Mouse (Mus musculus): Measurements from ENCODE around the gene Tmc1.

Gene Tmc1

GRCm38 (mm10) chr19:20799460-20799859 is 154.5 kb downstream of the Tmc1 start:
- DNase-seq (ENCODE audit: extremely low spot score, low spot score) = no peak

- DNase-seq (ENCODE audit: extremely low spot score, low spot score) = no peak
Observed at GRCm38 (mm10) chr19:20797558-20798101, 156.4 kb downstream of the Tmc1 start.

- no peak for DNase-seq (ENCODE audit: extremely low spot score, low spot score)
Observed at GRCm38 (mm10) chr19:20796001-20796400, 158.0 kb downstream of the Tmc1 start.

GRCm38 (mm10) chr19:20794999-20795398 is 159.0 kb downstream of the Tmc1 start:
- no peak for DNase-seq (ENCODE audit: extremely low spot score, low spot score)

GRCm38 (mm10) chr19:20792811-20793210 is 161.2 kb downstream of the Tmc1 start:
- DNase-seq (ENCODE audit: extremely low spot score, low spot score) = no peak

GRCm38 (mm10) chr19:20787289-20787688 is 166.7 kb downstream of the Tmc1 start:
- no peak for DNase-seq (ENCODE audit: extremely low spot score, low spot score)

- DNase-seq (ENCODE audit: extremely low spot score, low spot score) = no peak
Observed at GRCm38 (mm10) chr19:20775681-20776080, 178.3 kb downstream of the Tmc1 start.

- no peak for DNase-seq (ENCODE audit: extremely low spot score, low spot score)
Observed at GRCm38 (mm10) chr19:20773941-20774340, 180.1 kb downstream of the Tmc1 start.

GRCm38 (mm10) chr19:20764214-20764613 is 189.8 kb downstream of the Tmc1 start:
- DNase-seq (ENCODE audit: extremely low spot score, low spot score) = no peak

GRCm38 (mm10) chr19:20761675-20762426 is 192.2 kb downstream of the Tmc1 start:
- DNase-seq (ENCODE audit: extremely low spot score, low spot score) = no peak

- DNase-seq (ENCODE audit: extremely low spot score, low spot score) = no peak
Observed at GRCm38 (mm10) chr19:20761119-20761518, 192.9 kb downstream of the Tmc1 start.

- DNase-seq (ENCODE audit: extremely low spot score, low spot score) = no peak
Observed at GRCm38 (mm10) chr19:20744630-20745029, 209.4 kb downstream of the Tmc1 start.

Measured in neural tube, embryonic 10.5 days (tissue).